Mouse (Mus musculus): ENCODE measurements at regions not wholly inside any gene's neighbourhood (a gene's known extent, or its start where the extent isn't known, plus 50 kb on each side); places are given as distances from the start of the nearest gene placed in this dataset.

- peak; percentile 66; the same call in 1 of the 2 replicates for TF ChIP-seq POLR2AphosphoS5 (IDR thresholded peaks at IDR 0.05; ENCODE audit: borderline replicate concordance, low read depth, low read length)
- TF ChIP-seq USF1 (IDR thresholded peaks at IDR 0.05; ENCODE audit: low read depth, low read length), result no peak
- H3K4me3 ChIP-seq (ENCODE audit: control insufficient read depth in 1 of 2, insufficient read depth in 1 of 2, low read depth in 2 of 2, low read length in 2 of 2), result no peak overlapping the region
- no peaks in the 10 kb centered on the region for H3K4me1 ChIP-seq (ENCODE audit: control insufficient read depth in 1 of 2, insufficient read depth in 2 of 2, low read length in 2 of 2)
- no peaks in the 10 kb centered on the region; a peak in 1 of 4 replicates for H3K27me3 ChIP-seq (ENCODE audit: control insufficient read depth in 1 of 2, insufficient read depth in 2 of 2, low read length in 2 of 2)
- no peak overlapping the region for H3K27ac ChIP-seq (ENCODE audit: control insufficient read depth, low read depth, low read length)
- no peaks in the 10 kb centered on the region for H3K36me3 ChIP-seq (ENCODE audit: control insufficient read depth in 1 of 2, insufficient read depth in 2 of 2, low read length in 2 of 2)
- no peak overlapping the region for H3K9ac ChIP-seq (ENCODE audit: control insufficient read depth, low read depth, low read length, poor library complexity, severe bottlenecking)
- H3K79me2 ChIP-seq (ENCODE audit: control insufficient read depth, insufficient read depth, low read length, poor library complexity), result no peaks in the 10 kb centered on the region
- DNase-seq (ENCODE audit: low read depth, low spot score), result no peak
- no peaks in the 10 kb centered on the region for H3K9me3 ChIP-seq (replicated peaks; ENCODE audit: insufficient read depth, low read length)
These were observed 54.1 kb upstream of the Adrb1 start for GRCm38 (mm10) chr19:56667903-56668302.

- no peaks in the 10 kb centered on the region for H3K9me3 ChIP-seq (replicated peaks; ENCODE audit: insufficient read depth, low read length)
- no peak overlapping the region for H3K27ac ChIP-seq (ENCODE audit: control insufficient read depth, low read depth, low read length)
- TF ChIP-seq MEF2A (IDR thresholded peaks at IDR 0.05; ENCODE audit: extremely low read depth, insufficient replicate concordance, low read depth, low read length, poor library complexity, severe bottlenecking) (no peak), MYC (IDR thresholded peaks at IDR 0.05; ENCODE audit: low read depth, low read length) (no peak), ZKSCAN1 (IDR thresholded peaks at IDR 0.05; ENCODE audit: low read depth, low read length) (no peak)
- no peaks in the 10 kb centered on the region; a peak in 1 of 4 replicates for H3K27me3 ChIP-seq (ENCODE audit: control insufficient read depth in 1 of 2, insufficient read depth in 2 of 2, low read length in 2 of 2)
- no peak overlapping the region for H3K4me3 ChIP-seq (ENCODE audit: control insufficient read depth in 1 of 2, insufficient read depth in 1 of 2, low read depth in 2 of 2, low read length in 2 of 2)
- DNase-seq (ENCODE audit: low read depth, low spot score), result no peak
- H3K9ac ChIP-seq (ENCODE audit: control insufficient read depth, low read depth, low read length, poor library complexity, severe bottlenecking), result no peak overlapping the region
- no peaks in the 10 kb centered on the region for H3K79me2 ChIP-seq (ENCODE audit: control insufficient read depth, insufficient read depth, low read length, poor library complexity)
- no peaks in the 10 kb centered on the region for H3K4me1 ChIP-seq (ENCODE audit: control insufficient read depth in 1 of 2, insufficient read depth in 2 of 2, low read length in 2 of 2)
- H3K36me3 ChIP-seq (ENCODE audit: control insufficient read depth in 1 of 2, insufficient read depth in 2 of 2, low read length in 2 of 2), result no peaks in the 10 kb centered on the region
These were observed 53.0 kb upstream of the Adrb1 start for GRCm38 (mm10) chr19:56668991-56669390.

GRCm38 (mm10) chr19:56669468-56669867 is 52.5 kb upstream of the Adrb1 start:
- Histone ChIP-seq H3K36me3 (ENCODE audit: control insufficient read depth in 1 of 2, insufficient read depth in 2 of 2, low read length in 2 of 2) (no peaks in the 10 kb centered on the region), H3K4me1 (ENCODE audit: control insufficient read depth in 1 of 2, insufficient read depth in 2 of 2, low read length in 2 of 2) (no peaks in the 10 kb centered on the region), H3K27me3 (ENCODE audit: control insufficient read depth in 1 of 2, insufficient read depth in 2 of 2, low read length in 2 of 2) (no peaks in the 10 kb centered on the region; a peak in 2 of 4 replicates), H3K9ac (ENCODE audit: control insufficient read depth, low read depth, low read length, poor library complexity, severe bottlenecking) (no peak overlapping the region), H3K4me3 (ENCODE audit: control insufficient read depth in 1 of 2, insufficient read depth in 1 of 2, low read depth in 2 of 2, low read length in 2 of 2) (no peak overlapping the region), H3K79me2 (ENCODE audit: control insufficient read depth, insufficient read depth, low read length, poor library complexity) (no peaks in the 10 kb centered on the region), H3K27ac (ENCODE audit: control insufficient read depth, low read depth, low read length) (no peak overlapping the region), H3K9me3 (replicated peaks; ENCODE audit: insufficient read depth, low read length) (no peaks in the 10 kb centered on the region)
- TF ChIP-seq GABPA (IDR thresholded peaks at IDR 0.05; ENCODE audit: low read depth, low read length), result no peak
- no peak for TF ChIP-seq TCF12 (IDR thresholded peaks at IDR 0.05; ENCODE audit: low read depth, low read length)
- TF ChIP-seq TBP (IDR thresholded peaks at IDR 0.05; ENCODE audit: low read depth, low read length), result no peak
- no peak for TF ChIP-seq E2F4 (IDR thresholded peaks at IDR 0.05; ENCODE audit: borderline replicate concordance, low read depth, low read length)
- TF ChIP-seq POLR2AphosphoS2 (IDR thresholded peaks at IDR 0.05; ENCODE audit: low read length), result no peak
- TF ChIP-seq ETS1 (IDR thresholded peaks at IDR 0.05; ENCODE audit: low read depth, low read length), result no peak
- no peak for TF ChIP-seq ELF1 (IDR thresholded peaks at IDR 0.05; ENCODE audit: low read depth, low read length)
- no peak for TF ChIP-seq POLR2A (IDR thresholded peaks at IDR 0.05; ENCODE audit: control insufficient read depth in 1 of 2, insufficient read depth in 1 of 2, low read depth in 1 of 2, low read length in 2 of 2, poor library complexity in 1 of 2)
- TF ChIP-seq RCOR1 (IDR thresholded peaks at IDR 0.05; ENCODE audit: low read depth, low read length), result no peak
- no peak for TF ChIP-seq RAD21 (IDR thresholded peaks at IDR 0.05; ENCODE audit: low read depth, low read length)
- no peak for TF ChIP-seq CTCF (IDR thresholded peaks at IDR 0.05 in 2 of 3, conservative IDR thresholded peaks at IDR 0.05 in 1 of 3; ENCODE audit: control insufficient read depth in 1 of 3, insufficient read depth in 1 of 3, low read depth in 2 of 3, low read length in 3 of 3, poor library complexity in 1 of 3, severe bottlenecking in 1 of 3)
- no peak for DNase-seq (ENCODE audit: low read depth, low spot score)
